Mouse (Mus musculus) myocyte (in vitro differentiated cells): Measurements from ENCODE around the gene Pick1. TPM values are rescaled to one million over a fixed set of nuclear protein-coding genes. Genes with fewer than 3 reads are reported as not detected.

ENCODE experiments used
- H3K27me3 ChIP-seq: one replicate; pipeline ENCODE4 v1.6.1; 2011; ENCODE audit not compliant: control insufficient read depth, insufficient read depth, insufficient read length
- H3K36me3 ChIP-seq: one replicate; pipeline ENCODE4 v1.6.1; 2011; ENCODE audit not compliant: control insufficient read depth, insufficient read depth
- H3K4me2 ChIP-seq: one replicate; pipeline ENCODE4 v1.6.1; 2011; ENCODE audit warnings: low read depth, control low read depth
- H3K4me3 ChIP-seq: one replicate; pipeline ENCODE4 v1.5.1; 2011; ENCODE audit warnings: mild to moderate bottlenecking, control low read depth, moderate library complexity
- H3K79me2 ChIP-seq: one replicate; pipeline ENCODE4 v1.6.1; 2011; ENCODE audit not compliant: control insufficient read depth, insufficient read depth
- H3ac ChIP-seq: one replicate; pipeline ENCODE4 v1.6.1; 2011; ENCODE audit not compliant: control insufficient read depth, insufficient read length
- CEBPB ChIP-seq: IDR thresholded peaks from 2 replicates; pipeline ENCODE4 v1.6.1; 2011; ENCODE audit warnings: mild to moderate bottlenecking, moderate library complexity; ENCODE audit not compliant: poor library complexity, insufficient read depth, severe bottlenecking
- E2F4 ChIP-seq: IDR thresholded peaks from one replicate; pipeline ENCODE4 v1.6.1; 2011; ENCODE audit warnings: mild to moderate bottlenecking, control low read depth, moderate library complexity; ENCODE audit not compliant: insufficient read depth
- MAX ChIP-seq: IDR thresholded peaks from one replicate; pipeline ENCODE4 v1.6.1; 2011; ENCODE audit warnings: low read depth, mild to moderate bottlenecking, control low read depth
- MYOD1 ChIP-seq, 3 experiments: IDR thresholded peaks; one replicate each; pipeline ENCODE4 v1.6.1; 2011; ENCODE audit warnings: control low read depth in 2 of 3, low read depth in 2 of 3, mild to moderate bottlenecking in 2 of 3, moderate library complexity in 1 of 3; ENCODE audit not compliant: insufficient read length in 2 of 3, control insufficient read depth in 1 of 3
- MYOG ChIP-seq, 3 experiments: IDR thresholded peaks; one replicate each; pipeline ENCODE4 v1.6.1; 2011; ENCODE audit warnings: control low read depth in 2 of 3, low read depth in 2 of 3, mild to moderate bottlenecking in 2 of 3; ENCODE audit not compliant: insufficient read length in 2 of 3, control insufficient read depth in 1 of 3, insufficient read depth in 1 of 3
- POLR2A ChIP-seq: IDR thresholded peaks from one replicate; pipeline ENCODE4 v1.6.1; 2011; ENCODE audit warnings: low read depth, mild to moderate bottlenecking, control low read depth, moderate library complexity; ENCODE audit not compliant: insufficient read length
- POLR2AphosphoS2 ChIP-seq: IDR thresholded peaks from one replicate; pipeline ENCODE4 v1.6.1; 2011; ENCODE audit warnings: low read depth, control low read depth; ENCODE audit not compliant: insufficient read length
- REST ChIP-seq: IDR thresholded peaks from one replicate; pipeline ENCODE4 v1.6.1; 2011; ENCODE audit warnings: mild to moderate bottlenecking, control low read depth, moderate library complexity; ENCODE audit not compliant: insufficient read depth, insufficient read length
- SRF ChIP-seq: IDR thresholded peaks from one replicate; pipeline ENCODE4 v1.6.1; 2011; ENCODE audit warnings: low read depth; ENCODE audit not compliant: control insufficient read depth, insufficient read length
- TCF12 ChIP-seq: IDR thresholded peaks from one replicate; pipeline ENCODE4 v1.6.1; 2011; ENCODE audit warnings: mild to moderate bottlenecking, control low read depth; ENCODE audit not compliant: poor library complexity, insufficient read depth, severe bottlenecking
- TCF3 ChIP-seq: IDR thresholded peaks from one replicate; pipeline ENCODE4 v1.6.1; 2011; ENCODE audit warnings: low read depth, control low read depth; ENCODE audit not compliant: insufficient read length
- USF1 ChIP-seq: IDR thresholded peaks from one replicate; pipeline ENCODE4 v1.6.1; 2011; ENCODE audit warnings: low read depth, mild to moderate bottlenecking, control low read depth, moderate library complexity
- polyA plus RNA-seq: library from polyadenylated mRNA; unstranded; fragments of >200 nt; fragmentation: generic; extraction: Trizol; gene quantifications from one replicate; pipeline ENCODE4 v1.2.1, GENCODE M21; 2012; ENCODE audit warnings: missing spikeins

The Pick1 gene
- polyA plus RNA-seq, 1 experiment = 26.0 TPM

GRCm38 (mm10) chr15:79281389-79281788 is 52.4 kb downstream of the Pick1 start:
- H3ac ChIP-seq = no peak overlapping the region
- H3K4me3 ChIP-seq = no peak overlapping the region
- peaks cover 2% of the 10 kb centered on the region for H3K36me3 ChIP-seq
- TF ChIP-seq POLR2A (no peak), CEBPB (no peak), MAX (no peak), MYOG (IDR thresholded peaks at IDR 0.05; ENCODE audit: control insufficient read depth in 1 of 3, insufficient read depth in 1 of 3, insufficient read length in 2 of 3, low read depth in 2 of 3) (no peak), E2F4 (no peak), USF1 (no peak), REST (no peak), TCF12 (no peak), TCF3 (no peak), POLR2AphosphoS2 (no peak), SRF (no peak), MYOD1 (IDR thresholded peaks at IDR 0.05; ENCODE audit: control insufficient read depth in 1 of 3, insufficient read length in 2 of 3, low read depth in 2 of 3) (no peak)
- no peak overlapping the region for H3K4me2 ChIP-seq
- peaks cover 4% of the 10 kb centered on the region for H3K27me3 ChIP-seq
- no peaks in the 10 kb centered on the region for H3K79me2 ChIP-seq

GRCm38 (mm10) chr15:79282434-79282833 is 53.5 kb downstream of the Pick1 start:
- TF ChIP-seq REST (no peak), CEBPB (no peak)
- Histone ChIP-seq H3K36me3 (peaks cover 6% of the 10 kb centered on the region), H3K27me3 (peaks cover 4% of the 10 kb centered on the region), H3K4me2 (no peak overlapping the region), H3ac (no peak overlapping the region), H3K4me3 (no peak overlapping the region), H3K79me2 (no peaks in the 10 kb centered on the region)

- Histone ChIP-seq H3ac (no peak overlapping the region), H3K36me3 (peaks cover 8% of the 10 kb centered on the region)
- no peak for TF ChIP-seq MAX
- no peak for TF ChIP-seq SRF
- TF ChIP-seq E2F4 = no peak
- TF ChIP-seq POLR2AphosphoS2 = no peak
- no peak for TF ChIP-seq MYOD1 (IDR thresholded peaks at IDR 0.05; ENCODE audit: control insufficient read depth in 1 of 3, insufficient read length in 2 of 3, low read depth in 2 of 3)
- TF ChIP-seq CEBPB = no peak
- no peak for TF ChIP-seq TCF12
- TF ChIP-seq TCF3 = no peak
- TF ChIP-seq USF1 = no peak
- no peak for TF ChIP-seq REST
- no peak for TF ChIP-seq MYOG (IDR thresholded peaks at IDR 0.05; ENCODE audit: control insufficient read depth in 1 of 3, insufficient read depth in 1 of 3, insufficient read length in 2 of 3, low read depth in 2 of 3)
- TF ChIP-seq POLR2A = no peak
Observed at GRCm38 (mm10) chr15:79283371-79283770, 54.4 kb downstream of the Pick1 start.

GRCm38 (mm10) chr15:79285399-79285798 is 56.4 kb downstream of the Pick1 start, which contains the start of gene Baiap2l2:
Gene Baiap2l2, minus strand, starts transcription at chr15:79285537.
- TF ChIP-seq USF1 (no peak), REST (no peak), POLR2AphosphoS2 (no peak), TCF3 (no peak)
- Histone ChIP-seq H3K27me3 (peaks cover 4% of the 10 kb centered on the region), H3ac (no peak within 1 kb of the TSS), H3K36me3 (peaks cover 8% of the 10 kb centered on the region), H3K79me2 (no peaks in the 10 kb centered on the region), H3K4me3 (no peak within 1 kb of the TSS), H3K4me2 (no peak within 1 kb of the TSS)

More at GRCm38 (mm10) chr15:79283371-79283770, 54.4 kb downstream of the Pick1 start:
- peaks cover 4% of the 10 kb centered on the region for H3K27me3 ChIP-seq
- H3K79me2 ChIP-seq = no peaks in the 10 kb centered on the region
- no peak overlapping the region for H3K4me2 ChIP-seq
- no peak overlapping the region for H3K4me3 ChIP-seq

GRCm38 (mm10) chr15:79286141-79286540 is 57.2 kb downstream of the Pick1 start:
- peaks cover 4% of the 10 kb centered on the region for H3K27me3 ChIP-seq
- no peaks in the 10 kb centered on the region for H3K79me2 ChIP-seq
- H3ac ChIP-seq = no peak overlapping the region
- H3K4me2 ChIP-seq = no peak overlapping the region
- no peak for TF ChIP-seq POLR2A
- TF ChIP-seq TCF3 = no peak
- no peak for TF ChIP-seq MYOG (IDR thresholded peaks at IDR 0.05; ENCODE audit: control insufficient read depth in 1 of 3, insufficient read depth in 1 of 3, insufficient read length in 2 of 3, low read depth in 2 of 3)
- H3K4me3 ChIP-seq = no peak overlapping the region
- H3K36me3 ChIP-seq = peaks cover 8% of the 10 kb centered on the region
